ENCODE assay signal across 13 mouse cellular contexts in the genomic region with DNA sequence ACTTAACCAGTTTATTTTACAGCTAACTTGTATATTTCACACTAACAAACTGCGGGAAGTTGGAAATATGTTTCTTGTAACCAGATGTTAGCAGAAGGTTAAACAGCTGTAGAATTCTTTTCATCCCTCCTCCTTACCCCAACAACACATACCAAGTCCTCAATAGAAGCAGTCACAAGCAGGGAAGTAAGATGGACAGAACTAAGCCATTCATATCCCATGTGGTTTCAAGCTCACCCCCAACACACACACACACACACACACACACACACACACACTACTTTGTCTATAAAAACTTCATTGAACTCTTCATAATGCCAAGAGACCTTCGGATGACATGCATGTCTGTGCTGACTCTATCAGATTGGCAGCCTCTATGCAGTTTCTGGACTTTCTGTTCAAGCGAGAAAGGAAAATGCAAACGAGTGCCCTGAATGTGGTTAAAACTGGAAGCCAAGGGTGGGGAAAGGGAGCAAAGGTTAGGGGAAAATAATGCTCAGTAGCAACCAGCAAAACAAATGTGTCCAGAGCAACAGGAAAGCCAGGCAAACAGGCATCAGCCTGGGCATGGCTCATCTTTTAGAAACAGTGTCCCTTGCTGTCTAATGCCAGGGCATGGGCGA.
DNase-seq lines count a peak whose midpoint lies in the region; ATAC-seq lines count a peak whose summit lies in the region.
"Had no signal": no experiment of that assay in that cellular context is flagged by ENCODE, and none has a peak within 500 bp of the region (broad histone marks: within the 10 kb centered on the region; RNA-seq: fewer than 3 reads in every experiment).

No protein-coding gene starts in this region.

- H3K27ac ChIP-seq in hindbrain, embryonic 10.5 days, result peak overlapping the region; percentile 56; the same call in 1 of the 2 replicates
- H3K27ac ChIP-seq in hindbrain, embryonic 12.5 days, result no peak overlapping the region
- H3K27ac ChIP-seq: left cerebral cortex, adult 2 months had no signal

- H3K4me3 ChIP-seq in hindbrain, embryonic 10.5 days, result no peak overlapping the region
- H3K4me3 ChIP-seq in hindbrain, embryonic 12.5 days, result no peak overlapping the region
- H3K4me3 ChIP-seq: erythroblast, embryonic 14.5 days; left cerebral cortex, adult 2 months had no signal

- H3K4me2 ChIP-seq in hindbrain, embryonic 12.5 days (replicated peaks), result no peak overlapping the region

- ATAC-seq in hindbrain, embryonic 12.5 days (ENCODE audit: low FRiP score), result no peak

- intact Hi-C loops in heart, postnatal 10 days (cut with DNase I), result no loop called here

- 0 out of 2 replicates have a peak, but pooled peaks cover 5% of the 10 kb centered on the region for H3K9me3 ChIP-seq in hindbrain, embryonic 10.5 days
- H3K9me3 ChIP-seq in hindbrain, embryonic 12.5 days (replicated peaks), result peaks cover 4% of the 10 kb centered on the region; the same call in 1 of the 2 replicates

- H3K36me3 ChIP-seq in hindbrain, embryonic 10.5 days, result no peaks in the 10 kb centered on the region
- H3K36me3 ChIP-seq in hindbrain, embryonic 12.5 days, result no peaks in the 10 kb centered on the region

- 50% methylated on average over 5 of the region's 5 CpGs for WGBS in hindbrain, embryonic 10.5 days
- WGBS in hindbrain, embryonic 12.5 days, result 46% methylated on average over 5 of the region's 5 CpGs

- no peaks in the 10 kb centered on the region for H3K27me3 ChIP-seq in hindbrain, embryonic 10.5 days (ENCODE audit: insufficient read depth, poor library complexity, severe bottlenecking)
- no peaks in the 10 kb centered on the region for H3K27me3 ChIP-seq in hindbrain, embryonic 12.5 days

- H3K9ac ChIP-seq in hindbrain, embryonic 12.5 days, result no peak overlapping the region

- peaks cover 12% of the 10 kb centered on the region for H3K4me1 ChIP-seq in hindbrain, embryonic 10.5 days (replicated peaks)
- no peaks in the 10 kb centered on the region for H3K4me1 ChIP-seq in hindbrain, embryonic 12.5 days

- DNase-seq in hindbrain, embryonic 10.5 days (ENCODE audit: low spot score), result peak; percentile 54
- DNase-seq in right cerebral cortex, adult 18-20 months, result peak; percentile 10
- no peak for DNase-seq in right cerebral cortex, postnatal 4 days
- DNase-seq in heart, postnatal 10 days, result peak; percentile 22 to 26
- peak; percentile 16 for DNase-seq in skeletal muscle tissue, adult 2 months (ENCODE audit: low read depth, low spot score)
- DNase-seq in left cerebral cortex, adult 11 months (ENCODE audit: low spot score), result no peak
- DNase-seq in thymus, postnatal 10 days (ENCODE audit: low spot score in 2 of 2), result no peak
- DNase-seq: cerebellum, adult 9-10 months; gastrocnemius, postnatal 10 days; lung, adult 2 months had no signal

Comparison
In these comparisons a context has a peak if more than half of its experiments do, and no peak if none do; other contexts are left out.
1. DNase-seq: peak in hindbrain, embryonic 10.5 days (single experiment), right cerebral cortex, adult 18-20 months (single experiment), heart, postnatal 10 days (2 of 2) and skeletal muscle tissue, adult 2 months (single experiment); none in right cerebral cortex, postnatal 4 days (single experiment), left cerebral cortex, adult 11 months (single experiment) and thymus, postnatal 10 days (0 of 2).